Mouse (Mus musculus): ENCODE results near the gene Dvl1.

DNA sequence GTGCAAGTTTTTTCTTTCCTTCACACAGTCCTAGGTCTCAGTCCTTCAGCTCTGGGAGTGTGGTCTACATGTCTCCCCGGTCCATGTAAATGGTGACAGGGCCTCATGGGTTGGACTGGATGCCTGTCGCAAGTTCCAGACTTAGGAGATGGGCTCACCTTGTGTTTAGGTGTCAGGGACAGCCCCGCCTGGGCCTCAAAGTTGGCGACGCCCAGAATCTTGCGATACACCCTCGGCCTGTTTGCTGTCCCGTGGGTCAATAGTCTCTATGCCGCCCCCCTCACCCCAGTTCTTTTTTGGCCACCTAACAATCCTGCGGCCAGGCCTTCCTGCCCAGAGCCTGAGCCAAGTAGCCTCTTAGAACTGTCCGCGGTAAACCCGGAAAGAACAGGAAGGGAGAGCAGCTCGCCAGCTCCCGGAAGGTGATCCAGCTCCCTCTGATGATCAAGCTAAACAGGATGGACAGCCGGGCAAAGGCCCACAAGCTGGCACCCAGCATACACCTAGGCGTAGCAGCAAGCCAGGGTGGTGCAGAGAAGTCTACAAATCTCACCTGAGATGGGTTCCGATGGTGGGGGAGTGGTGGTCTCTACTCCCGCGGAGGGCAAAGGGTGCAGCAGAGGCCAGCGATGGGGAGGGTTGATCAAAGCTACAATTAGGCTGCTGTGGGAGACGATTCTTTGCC lies 21.6 kb downstream of the Dvl1 start:
- TF ChIP-seq POLR2A (IDR thresholded peaks at IDR 0.05; ENCODE audit: control insufficient read depth, extremely low read depth, insufficient read depth, low read length, poor library complexity), result no peak
- no peak for TF ChIP-seq CTCF (IDR thresholded peaks at IDR 0.05; ENCODE audit: borderline replicate concordance, control insufficient read depth, extremely low read depth, insufficient read depth, low read length, poor library complexity)

All from thymus, adult 2 months (tissue).